Comparison of ENCODE assay signal across 8 mouse cellular contexts in genomic region chr15:84616880-84617279, GRCm38 (mm10). TPM values are rescaled to one million over a fixed set of nuclear protein-coding genes. Genes with fewer than 3 reads are reported as not detected.
DNase-seq lines count a peak whose midpoint lies in the region; ATAC-seq and TF ChIP-seq lines count a peak whose summit lies in the region.
"Not testable (repeated sequence)": the region's sequence is repeated elsewhere in the genome, so short reads cannot be mapped to it uniquely, and the experiment has no call there.

No protein-coding gene starts in this region.

- TF ChIP-seq POLR2A in thymus, adult 2 months (IDR thresholded peaks at IDR 0.05; ENCODE audit: control insufficient read depth, extremely low read depth, insufficient read depth, low read length, poor library complexity): not testable (repeated sequence)

- not testable (repeated sequence) for H3K36me3 ChIP-seq in forebrain, embryonic 11.5 days (ENCODE audit: control insufficient read depth, insufficient read depth, low read length); lung, embryonic 16.5 days (ENCODE audit: control insufficient read depth, insufficient read depth, low read length); thymus, adult 2 months (ENCODE audit: control insufficient read depth, insufficient read depth, low read length)

- H3K27me3 ChIP-seq in forebrain, embryonic 11.5 days (ENCODE audit: control insufficient read depth, insufficient read depth, low read length); lung, embryonic 16.5 days (ENCODE audit: control insufficient read depth, insufficient read depth, low read depth, low read length); thymus, adult 2 months (ENCODE audit: control insufficient read depth, insufficient read depth, low read length): not testable (repeated sequence)

- 10% methylated on average over 8 of the region's 8 CpGs for WGBS in forebrain, embryonic 11.5 days
- 3% methylated on average over 8 of the region's 8 CpGs for WGBS in lung, embryonic 16.5 days
- 18% methylated on average over 8 of the region's 8 CpGs for WGBS in thymus, adult 2 months

- DNase-seq in ES-CJ7 (ENCODE audit: low read depth, low spot score): peak; percentile 84
- peak; percentile 57 for DNase-seq in c-Kit-positive CD71-negative TER-119-negative erythroid progenitor cells, embryonic 14.5 days (ENCODE audit: low read depth)
- DNase-seq in forebrain, embryonic 11.5 days (ENCODE audit: low spot score): peak; percentile 83
- peak; percentile 19 for DNase-seq in heart, postnatal 25 days (ENCODE audit: low spot score)
- DNase-seq in layer of hippocampus, adult 18-20 months (ENCODE audit: low spot score in 2 of 2): peak; percentile 53 to 65
- peak; percentile 82 for DNase-seq in retina, embryonic 14.5 days (ENCODE audit: low spot score)
- DNase-seq in thymus, adult 2 months: peak; percentile 78

- not testable (repeated sequence) for H3K27ac ChIP-seq in forebrain, embryonic 11.5 days (ENCODE audit: low read depth, low read length); lung, embryonic 16.5 days (ENCODE audit: low read length); thymus, adult 2 months (ENCODE audit: control insufficient read depth, insufficient read depth, low read length)

- H3K9ac ChIP-seq in forebrain, embryonic 11.5 days (ENCODE audit: low read length); lung, embryonic 16.5 days (ENCODE audit: low read length): not testable (repeated sequence)

- TF ChIP-seq CTCF in thymus, adult 2 months (IDR thresholded peaks at IDR 0.05; ENCODE audit: borderline replicate concordance, control insufficient read depth, extremely low read depth, insufficient read depth, low read length, poor library complexity): peak; percentile 82

- ATAC-seq in forebrain, embryonic 11.5 days (replicated peaks; ENCODE audit: low FRiP score): not testable (repeated sequence)
- peak; percentile 51; the same call in 1 of the 2 replicates for ATAC-seq in lung, embryonic 16.5 days (ENCODE audit: low read depth)

- not testable (repeated sequence) for H3K4me3 ChIP-seq in forebrain, embryonic 11.5 days (ENCODE audit: low read depth, low read length); lung, embryonic 16.5 days (ENCODE audit: low read length); thymus, adult 2 months (ENCODE audit: control insufficient read depth, insufficient read depth, low read length)

- not testable (repeated sequence) for H3K9me3 ChIP-seq in forebrain, embryonic 11.5 days (ENCODE audit: control insufficient read depth, low read length); lung, embryonic 16.5 days (ENCODE audit: control insufficient read depth, low read length)

- H3K4me2 ChIP-seq in forebrain, embryonic 11.5 days (ENCODE audit: low read depth, low read length, severe bottlenecking); lung, embryonic 16.5 days (ENCODE audit: low read depth, low read length): not testable (repeated sequence)

- not testable (repeated sequence) for H3K4me1 ChIP-seq in forebrain, embryonic 11.5 days (replicated peaks; ENCODE audit: control insufficient read depth, insufficient read depth, low read length); lung, embryonic 16.5 days (replicated peaks; ENCODE audit: control insufficient read depth, insufficient read depth, low read length); thymus, adult 2 months (replicated peaks; ENCODE audit: control insufficient read depth, insufficient read depth, low read length)

- intact Hi-C loops in heart, postnatal 25 days (cut with DNase I): loop anchor here (2.0 to 10.0 kb wide), 3 partner anchors 85 to 762 kb away; no protein-coding TSS in a partner anchor

RNA-seq across cellular contexts. Expression of gene Prr5, which starts 52.5 kb away (rescaled TPM):
- polyA plus RNA-seq in forebrain, embryonic 11.5 days (2014; fragmentation: Nextera tagmentation; extraction: Ambion mirVana): 10.0 and 12.3 TPM in 2 replicates
- total RNA-seq in heart, postnatal 25 days (2021): 1 to 10 TPM; 3.1 to 3.4 TPM
- total RNA-seq in layer of hippocampus, adult 18-20 months (2021): 10 to 100 TPM; 14.0 to 14.4 TPM
- 18.1 and 18.3 TPM in 2 replicates for polyA plus RNA-seq in lung, embryonic 16.5 days (2015; fragmentation: Nextera tagmentation; extraction: Ambion mirVana)
- 9.0 and 10.3 TPM in 2 replicates for polyA plus RNA-seq in thymus, adult 2 months (2012; rRNA removed)

RNA-seq across cellular contexts. Expression of gene Rtl6, which starts 59.3 kb away (rescaled TPM):
- 30.0 and 30.9 TPM in 2 replicates for polyA plus RNA-seq in forebrain, embryonic 11.5 days (2014; fragmentation: Nextera tagmentation; extraction: Ambion mirVana)
- 1 to 10 TPM; 6.5 to 7.2 TPM for total RNA-seq in heart, postnatal 25 days (2021)
- 10 to 100 TPM; 53.3 to 56.8 TPM for total RNA-seq in layer of hippocampus, adult 18-20 months (2021)
- polyA plus RNA-seq in lung, embryonic 16.5 days (2015; fragmentation: Nextera tagmentation; extraction: Ambion mirVana): 9.7 and 10.0 TPM in 2 replicates
- polyA plus RNA-seq in thymus, adult 2 months (2012; rRNA removed): 18.8 and 26.1 TPM in 2 replicates

Comparison
In these comparisons a context has a peak if more than half of its experiments do, and no peak if none do; other contexts are left out.
1. DNase-seq: peak in every context shown above with its lines; median percentile 84 in ES-CJ7; 83 in forebrain, embryonic 11.5 days; 82 in retina, embryonic 14.5 days; 78 in thymus, adult 2 months; 59 in layer of hippocampus, adult 18-20 months; 57 in c-Kit-positive CD71-negative TER-119-negative erythroid progenitor cells, embryonic 14.5 days; 19 in heart, postnatal 25 days.